Mouse (Mus musculus) liver, postnatal 0 days (tissue): Measurements from ENCODE around the gene Ppp1r16b. TPM values are rescaled to one million over a fixed set of nuclear protein-coding genes. Genes with fewer than 3 reads are reported as not detected.

Experiments used
- ATAC-seq: fragments of 200-750 bp; cut with Nextera tagmentation; 2 replicates; pipeline ENCODE4 v1.8.0; 2017; ENCODE audit warnings: mild to moderate bottlenecking, moderate library complexity
- DNase-seq: peaks from one replicate; pipeline ENCODE4 v3.0.0-alpha.2; 2016
- H3K27ac ChIP-seq: fragments of 300-500 bp; sonication (generic); 2 replicates; pipeline ENCODE4 v1.5.1; 2014; ENCODE audit warnings: antibody characterized with exemption, moderate library complexity, mild to moderate bottlenecking, low read depth
- H3K27me3 ChIP-seq: fragments of 300-500 bp; sonication (generic); 2 replicates; pipeline ENCODE4 v1.6.1; 2014; ENCODE audit warnings: low read length, control low read depth, mixed read lengths; ENCODE audit not compliant: insufficient read depth
- H3K36me3 ChIP-seq: fragments of 300-500 bp; sonication (generic); replicated peaks from 2 replicates; pipeline ENCODE4 v1.6.1; 2014; ENCODE audit warnings: mild to moderate bottlenecking, control low read depth, low read length, moderate library complexity, mixed read lengths; ENCODE audit not compliant: insufficient read depth
- H3K4me1 ChIP-seq: fragments of 300-500 bp; sonication (generic); 2 replicates; pipeline ENCODE4 v1.6.1; 2014; ENCODE audit warnings: antibody characterized with exemption, mild to moderate bottlenecking, control low read depth; ENCODE audit not compliant: insufficient read depth
- H3K4me2 ChIP-seq: fragments of 300-500 bp; sonication (generic); 2 replicates; pipeline ENCODE4 v1.6.1; 2014; ENCODE audit warnings: low read depth, mild to moderate bottlenecking, low read length, moderate library complexity, mixed read lengths
- H3K4me3 ChIP-seq: fragments of 300-500 bp; sonication (generic); 2 replicates; pipeline ENCODE4 v1.5.1; 2014; ENCODE audit warnings: low read depth, low read length
- H3K9ac ChIP-seq: fragments of 300-500 bp; sonication (generic); replicated peaks from 2 replicates; pipeline ENCODE4 v1.6.1; 2014; ENCODE audit warnings: mild to moderate bottlenecking, moderate library complexity
- H3K9me3 ChIP-seq: fragments of 300-500 bp; sonication (generic); 2 replicates; pipeline ENCODE4 v1.6.1; 2016; ENCODE audit warnings: mild to moderate bottlenecking, control low read depth, low read length, mixed read lengths
- CTCF ChIP-seq: sonication (generic); IDR thresholded peaks from 2 replicates; pipeline ENCODE4 v1.5.1; 2016; ENCODE audit warnings: antibody characterized with exemption, low read depth
- EP300 ChIP-seq: IDR thresholded peaks from 2 replicates; pipeline ENCODE4 v1.6.1; 2016; ENCODE audit warnings: antibody characterized with exemption, low read depth, mild to moderate bottlenecking
- WGBS: fragments of 180-500 bp; shearing (Covaris S2); extraction: QIAGEN DNeasy Blood & Tissue Kit; methylation state at CpG from one replicate; pipeline ENCODE4 v1.1.7; 2014; ENCODE audit not compliant: insufficient replicate concordance; 5-methylcytosine and 5-hydroxymethylcytosine counted together
- polyA plus RNA-seq: library from polyadenylated mRNA; unstranded; fragments of >200 nt; fragmentation: Nextera tagmentation; extraction: Ambion mirVana; gene quantifications from 2 replicates; pipeline ENCODE4 v1.2.1, GENCODE M21; 2015

Gene Ppp1r16b
- polyA plus RNA-seq, 1 experiment from 2014 or later: 2.9 TPM

DNA sequence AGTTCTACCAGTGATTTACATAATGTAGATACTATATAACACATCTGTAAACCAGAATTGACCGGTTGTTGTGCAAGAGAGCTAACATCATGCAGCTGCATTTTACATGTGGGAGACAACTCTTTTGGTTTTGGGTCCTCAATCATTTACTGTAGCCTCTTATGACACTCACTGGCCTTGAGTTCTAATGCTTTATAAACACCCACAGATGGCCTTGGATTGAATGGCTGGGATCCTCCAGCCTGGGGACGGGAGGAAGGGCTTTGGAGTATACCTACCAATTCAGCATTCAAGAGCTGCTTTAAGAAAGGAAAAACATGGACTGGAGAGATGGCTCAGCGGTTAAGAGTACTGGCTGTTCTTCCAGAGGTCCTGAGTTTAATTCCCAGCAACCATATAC is 5.9 kb upstream of the Ppp1r16b start:
- Histone ChIP-seq H3K4me2 (no peak overlapping the region), H3K4me1 (no peaks in the 10 kb centered on the region; the same call in 1 of the 2 replicates), H3K9me3 (no peaks in the 10 kb centered on the region), H3K4me3 (no peak overlapping the region), H3K27ac (no peak overlapping the region), H3K9ac (no peak overlapping the region), H3K27me3 (no peaks in the 10 kb centered on the region), H3K36me3 (no peaks in the 10 kb centered on the region)
- ATAC-seq: no peak
- DNase-seq: no peak
- TF ChIP-seq EP300 (no peak), CTCF (no peak)
- 67% methylated on average over 3 of the region's 3 CpGs for WGBS

DNA sequence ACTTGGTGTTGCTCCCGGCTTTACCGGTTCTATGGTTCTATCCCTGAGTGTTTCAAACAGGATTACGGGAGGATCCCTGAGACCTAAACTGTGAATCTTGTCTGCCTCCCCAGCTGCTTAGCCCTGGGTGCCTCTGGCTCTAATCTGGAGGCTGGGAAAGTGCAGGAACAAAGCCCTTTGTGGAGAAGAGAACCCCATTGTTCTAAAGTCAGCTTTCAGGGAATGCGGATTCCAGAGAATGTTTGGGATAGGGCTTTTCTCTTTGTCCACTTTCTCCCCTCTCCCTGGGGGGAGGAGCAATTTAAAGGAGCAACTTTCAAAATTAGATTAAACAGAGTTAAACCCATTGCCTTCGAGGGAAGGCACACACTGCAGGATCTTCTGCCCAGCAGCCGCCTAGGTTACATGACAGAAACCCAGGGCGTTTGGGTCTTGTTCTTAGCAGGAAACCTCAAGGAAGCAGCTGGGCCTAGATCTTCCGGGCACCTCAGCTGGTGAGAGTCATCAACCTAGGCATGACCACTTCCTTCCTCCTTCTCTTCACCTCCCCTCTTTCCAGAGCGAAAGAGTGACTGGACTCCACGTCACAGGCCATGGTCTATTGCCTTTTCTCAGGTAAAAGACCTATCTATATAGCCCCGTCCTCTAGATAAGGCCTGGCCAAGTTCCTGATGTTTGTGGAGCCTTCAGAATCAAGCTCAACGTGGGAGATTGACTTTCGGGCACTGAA is 1.0 kb downstream of the Ppp1r16b start:
- Histone ChIP-seq H3K9me3 (no peaks in the 10 kb centered on the region), H3K4me1 (peaks cover 20% of the 10 kb centered on the region), H3K36me3 (no peaks in the 10 kb centered on the region), H3K4me3 (peak overlapping the region; percentile 55; the same call in 1 of the 2 replicates), H3K9ac (no peak overlapping the region), H3K4me2 (peak overlapping the region; percentile 63), H3K27ac (peak overlapping the region; percentile 65), H3K27me3 (peaks cover 44% of the 10 kb centered on the region)
- DNase-seq: peak; percentile 46
- peak; percentile 68 for ATAC-seq
- TF ChIP-seq CTCF (no peak), EP300 (no peak)
- WGBS: 22% methylated on average over 13 of the region's 13 CpGs

DNA sequence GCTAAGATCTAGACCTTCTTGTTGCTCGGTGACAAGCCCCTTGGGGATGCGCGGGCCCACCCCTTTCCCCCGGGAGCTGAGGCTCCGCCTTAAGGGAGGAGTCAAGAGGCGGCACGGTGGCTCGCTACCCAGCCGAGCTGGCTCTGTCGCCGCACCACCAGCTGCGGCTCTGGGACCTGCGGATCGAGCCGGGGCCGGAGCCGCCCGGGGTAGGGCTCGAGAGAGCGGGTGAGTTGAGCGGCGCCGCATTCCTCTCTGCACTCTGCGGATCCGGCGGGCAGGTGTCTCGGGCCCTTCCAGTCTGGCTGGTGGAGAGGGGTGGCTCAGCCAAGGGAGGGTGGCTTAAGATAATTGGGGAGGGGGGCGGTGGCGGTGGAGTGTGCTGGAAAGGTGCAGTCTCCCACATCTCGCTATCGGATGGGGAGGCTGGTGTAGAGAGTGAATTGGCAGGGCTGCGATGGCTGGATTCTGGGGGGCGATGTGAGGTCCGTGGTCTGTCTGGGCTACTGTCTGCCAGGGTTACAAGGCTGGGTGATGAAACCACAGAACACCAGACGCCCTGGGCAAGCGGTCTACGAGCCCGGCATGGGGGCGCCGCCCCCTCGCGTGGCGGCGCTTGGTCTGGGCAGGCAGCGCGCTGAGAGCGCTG is 1.9 kb downstream of the Ppp1r16b start:
- WGBS: under 1% methylated on average over 41 of the region's 47 CpGs

DNA sequence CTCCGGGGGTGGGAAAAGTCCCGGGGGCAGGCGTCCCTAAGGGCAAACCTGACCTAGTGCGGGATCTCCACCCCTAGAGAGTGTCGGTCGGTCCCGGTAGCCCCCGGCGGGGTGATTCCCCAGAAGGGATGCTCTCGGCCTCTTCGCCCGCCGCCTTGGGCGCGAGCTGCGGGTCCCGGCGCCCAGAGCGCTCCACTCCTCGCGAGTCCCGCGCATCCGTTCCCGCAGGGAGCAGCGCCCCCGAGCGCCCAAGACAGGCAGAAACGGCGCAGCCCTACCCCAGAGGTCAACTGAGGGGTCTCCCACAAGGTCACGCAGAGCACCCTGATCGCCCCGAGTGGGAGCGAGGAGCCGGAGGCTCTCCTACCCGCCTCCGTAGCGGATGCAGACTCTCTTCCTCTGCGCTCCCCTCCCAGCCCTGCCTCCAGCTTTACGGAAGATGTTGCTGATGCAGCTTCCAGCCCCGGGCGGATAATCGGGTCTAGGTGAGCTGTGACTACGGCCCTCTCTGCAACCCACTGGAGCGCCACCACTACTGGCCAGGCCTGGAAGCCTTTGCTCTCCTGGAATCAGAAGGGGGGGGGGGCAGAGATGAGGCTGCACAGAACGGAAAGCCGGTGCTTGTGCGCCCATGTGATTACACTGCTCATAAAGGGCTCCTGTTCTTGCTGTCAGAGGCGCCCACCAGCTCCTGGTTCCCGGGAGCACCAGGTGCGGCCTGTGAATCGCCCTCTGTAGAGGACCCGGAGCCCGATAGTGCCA is 2.7 kb downstream of the Ppp1r16b start:
- DNase-seq: peak; percentile 35
- Histone ChIP-seq H3K27ac (peak overlapping the region; percentile 65), H3K9me3 (no peaks in the 10 kb centered on the region), H3K4me3 (peak overlapping the region; percentile 55), H3K27me3 (peaks cover 44% of the 10 kb centered on the region), H3K4me1 (peaks cover 20% of the 10 kb centered on the region), H3K36me3 (no peaks in the 10 kb centered on the region), H3K4me2 (peak overlapping the region; percentile 63), H3K9ac (peak overlapping the region; percentile 41)
- WGBS: 2% methylated on average over 42 of the region's 54 CpGs
- ATAC-seq: peak; percentile 14; the same call in 1 of the 2 replicates
- TF ChIP-seq CTCF (peak; percentile 25; the same call in 1 of the 2 replicates), EP300 (no peak)

More for the DNA sequence above, 1.9 kb downstream of the Ppp1r16b start:
- no peaks in the 10 kb centered on the region for H3K9me3 ChIP-seq
- DNase-seq (peak; percentile 71), ATAC-seq (peak; percentile 78)
- H3K4me3 ChIP-seq: peak overlapping the region; percentile 55
- H3K27ac ChIP-seq: peak overlapping the region; percentile 65
- peaks cover 20% of the 10 kb centered on the region for H3K4me1 ChIP-seq
- H3K36me3 ChIP-seq: no peaks in the 10 kb centered on the region
- H3K9ac ChIP-seq: peak overlapping the region; percentile 39
- no peak for TF ChIP-seq EP300
- TF ChIP-seq CTCF: no peak
- H3K27me3 ChIP-seq: peaks cover 44% of the 10 kb centered on the region
- H3K4me2 ChIP-seq: peak overlapping the region; percentile 63

DNA sequence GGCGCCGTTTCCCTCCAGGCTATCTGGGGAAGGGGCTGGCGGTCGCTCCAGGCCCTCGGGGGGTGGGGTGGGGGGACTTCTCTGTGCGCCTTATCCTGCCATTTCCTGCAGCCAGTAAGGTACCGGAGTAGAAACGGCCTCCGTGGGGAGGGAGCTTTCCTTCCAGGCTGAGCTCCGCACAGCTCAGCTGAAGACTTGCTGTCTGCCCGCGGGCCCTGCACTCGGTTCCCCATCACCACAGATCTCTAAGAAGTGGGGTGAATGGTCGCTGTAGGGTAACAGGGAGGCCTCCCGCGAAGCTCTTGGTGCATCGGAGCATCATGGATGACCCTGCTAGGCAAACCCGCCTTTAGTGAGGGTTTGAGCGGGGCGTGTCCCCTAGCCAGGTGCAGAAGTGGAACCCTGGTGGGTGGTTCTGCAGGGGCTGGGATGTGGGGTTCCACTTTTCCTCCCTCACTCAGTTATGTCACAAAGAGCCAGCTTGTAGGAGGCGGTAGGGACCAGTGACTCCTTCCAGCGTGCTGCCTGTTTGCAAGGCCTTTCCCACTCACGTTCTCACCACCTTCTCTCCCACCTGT is 3.3 kb downstream of the Ppp1r16b start:
- Histone ChIP-seq H3K4me3 (peak overlapping the region; percentile 55), H3K36me3 (no peaks in the 10 kb centered on the region), H3K9me3 (no peaks in the 10 kb centered on the region), H3K9ac (peak overlapping the region; percentile 41; the same call in 1 of the 2 replicates), H3K4me1 (peaks cover 20% of the 10 kb centered on the region), H3K4me2 (peak overlapping the region; percentile 63), H3K27ac (no peak overlapping the region), H3K27me3 (peaks cover 44% of the 10 kb centered on the region)
- WGBS: 12% methylated on average over 22 of the region's 23 CpGs
- TF ChIP-seq EP300 (no peak), CTCF (no peak)
- DNase-seq (no peak), ATAC-seq (no peak)
